Mouse (Mus musculus): ENCODE measurements around the gene Cdh7. TPM values are rescaled to one million over a fixed set of nuclear protein-coding genes. Genes with fewer than 3 reads are reported as not detected.
"Not testable (repeated sequence)": the region's sequence is repeated elsewhere in the genome, so short reads cannot be mapped to it uniquely, and the experiment has no call there.

The Cdh7 gene
- total and polyA plus RNA-seq, 2 experiments from 2014 or later, result not detected

- Histone ChIP-seq H3K9me3 (replicated peaks; ENCODE audit: control insufficient read depth, low read length) (no peaks in the 10 kb centered on the region), H3K4me2 (ENCODE audit: low read depth, low read length) (no peak overlapping the region), H3K27me3 (ENCODE audit: control insufficient read depth, insufficient read depth, low read length) (no peaks in the 10 kb centered on the region), H3K9ac (replicated peaks; ENCODE audit: low read depth, low read length) (no peak overlapping the region), H3K27ac (ENCODE audit: low read depth) (no peak overlapping the region), H3K4me3 (ENCODE audit: low read depth, low read length) (no peak overlapping the region), H3K4me1 (ENCODE audit: control insufficient read depth, insufficient read depth) (no peaks in the 10 kb centered on the region), H3K36me3 (replicated peaks; ENCODE audit: control insufficient read depth, insufficient read depth, low read length) (no peaks in the 10 kb centered on the region)
- ATAC-seq (ENCODE audit: insufficient read depth, low read depth), result no peak
- WGBS, result 46% methylated on average over 1 of the region's 1 CpGs
- no peak for DNase-seq (ENCODE audit: low spot score)
- TF ChIP-seq CTCF (IDR thresholded peaks at IDR 0.05; ENCODE audit: low read depth) (no peak), EP300 (IDR thresholded peaks at IDR 0.05; ENCODE audit: low read depth) (no peak)
Observed at GRCm38 (mm10) chr1:110118071-110118470, 135.8 kb downstream of the Cdh7 start.

GRCm38 (mm10) chr1:110118862-110119261 is 136.6 kb downstream of the Cdh7 start:
- DNase-seq (ENCODE audit: low spot score), result no peak
- Histone ChIP-seq H3K9ac (replicated peaks; ENCODE audit: low read depth, low read length) (no peak overlapping the region), H3K27me3 (ENCODE audit: control insufficient read depth, insufficient read depth, low read length) (no peaks in the 10 kb centered on the region), H3K4me1 (ENCODE audit: control insufficient read depth, insufficient read depth) (no peaks in the 10 kb centered on the region), H3K4me2 (ENCODE audit: low read depth, low read length) (no peak overlapping the region), H3K9me3 (replicated peaks; ENCODE audit: control insufficient read depth, low read length) (no peaks in the 10 kb centered on the region), H3K27ac (ENCODE audit: low read depth) (no peak overlapping the region), H3K36me3 (replicated peaks; ENCODE audit: control insufficient read depth, insufficient read depth, low read length) (no peaks in the 10 kb centered on the region), H3K4me3 (ENCODE audit: low read depth, low read length) (no peak overlapping the region)
- TF ChIP-seq CTCF (IDR thresholded peaks at IDR 0.05; ENCODE audit: low read depth) (no peak), EP300 (IDR thresholded peaks at IDR 0.05; ENCODE audit: low read depth) (no peak)
- WGBS, result 51% methylated on average over 1 of the region's 1 CpGs
- no peak for ATAC-seq (ENCODE audit: insufficient read depth, low read depth)

- H3K27me3 ChIP-seq (ENCODE audit: control insufficient read depth, insufficient read depth, low read length); ATAC-seq (ENCODE audit: insufficient read depth, low read depth); H3K9me3 ChIP-seq (replicated peaks; ENCODE audit: control insufficient read depth, low read length); H3K27ac ChIP-seq (ENCODE audit: low read depth); H3K4me1 ChIP-seq (ENCODE audit: control insufficient read depth, insufficient read depth); H3K4me3 ChIP-seq (ENCODE audit: low read depth, low read length); H3K9ac ChIP-seq (replicated peaks; ENCODE audit: low read depth, low read length); H3K4me2 ChIP-seq (ENCODE audit: low read depth, low read length); H3K36me3 ChIP-seq (replicated peaks; ENCODE audit: control insufficient read depth, insufficient read depth, low read length); DNase-seq (ENCODE audit: low spot score): not testable (repeated sequence)
- 76% methylated on average over 2 of the region's 12 CpGs for WGBS
Observed at GRCm38 (mm10) chr1:110171459-110171858, 189.2 kb downstream of the Cdh7 start.
